Mouse (Mus musculus) C2C12 (cell line): ENCODE measurements around the gene Tnnc2.

Source experiments
- CTCF ChIP-seq: IDR thresholded peaks from one replicate; pipeline ENCODE4 v1.5.1; 2011; ENCODE audit not compliant: control insufficient read depth, insufficient read depth, insufficient read length
- FOSL1 ChIP-seq: IDR thresholded peaks from one replicate; pipeline ENCODE4 v1.8.0; 2011; ENCODE audit warnings: mild to moderate bottlenecking, low read length; ENCODE audit not compliant: poor library complexity, insufficient read depth, severe bottlenecking
- MAX ChIP-seq: IDR thresholded peaks from one replicate; pipeline ENCODE4 v1.6.1; 2011; ENCODE audit warnings: mild to moderate bottlenecking, control low read depth
- MYOG ChIP-seq: IDR thresholded peaks from one replicate; pipeline ENCODE4 v1.6.1; 2011; ENCODE audit not compliant: control insufficient read depth, insufficient read length; ENCODE audit errors: extremely low read depth
- USF1 ChIP-seq: IDR thresholded peaks from one replicate; pipeline ENCODE4 v1.6.1; 2011; ENCODE audit warnings: low read depth, mild to moderate bottlenecking, control low read depth, moderate library complexity

GRCm38 (mm10) chr2:164794293-164794692, 14.5 kb upstream of the Tnnc2 start:
- TF ChIP-seq USF1, result no peak
- TF ChIP-seq MYOG, result no peak
- TF ChIP-seq CTCF, result peak; percentile 56
- no peak for TF ChIP-seq FOSL1
- TF ChIP-seq MAX, result peak; percentile 42
